Mouse (Mus musculus): Measurements from ENCODE around the gene Dusp15. TPM values are rescaled to one million over a fixed set of nuclear protein-coding genes. Genes with fewer than 3 reads are reported as not detected.

Gene Dusp15
- 0.14 and 0.36 TPM in 2 replicates for polyA plus RNA-seq (2015; fragmentation: Nextera tagmentation; extraction: Ambion mirVana)

DNA sequence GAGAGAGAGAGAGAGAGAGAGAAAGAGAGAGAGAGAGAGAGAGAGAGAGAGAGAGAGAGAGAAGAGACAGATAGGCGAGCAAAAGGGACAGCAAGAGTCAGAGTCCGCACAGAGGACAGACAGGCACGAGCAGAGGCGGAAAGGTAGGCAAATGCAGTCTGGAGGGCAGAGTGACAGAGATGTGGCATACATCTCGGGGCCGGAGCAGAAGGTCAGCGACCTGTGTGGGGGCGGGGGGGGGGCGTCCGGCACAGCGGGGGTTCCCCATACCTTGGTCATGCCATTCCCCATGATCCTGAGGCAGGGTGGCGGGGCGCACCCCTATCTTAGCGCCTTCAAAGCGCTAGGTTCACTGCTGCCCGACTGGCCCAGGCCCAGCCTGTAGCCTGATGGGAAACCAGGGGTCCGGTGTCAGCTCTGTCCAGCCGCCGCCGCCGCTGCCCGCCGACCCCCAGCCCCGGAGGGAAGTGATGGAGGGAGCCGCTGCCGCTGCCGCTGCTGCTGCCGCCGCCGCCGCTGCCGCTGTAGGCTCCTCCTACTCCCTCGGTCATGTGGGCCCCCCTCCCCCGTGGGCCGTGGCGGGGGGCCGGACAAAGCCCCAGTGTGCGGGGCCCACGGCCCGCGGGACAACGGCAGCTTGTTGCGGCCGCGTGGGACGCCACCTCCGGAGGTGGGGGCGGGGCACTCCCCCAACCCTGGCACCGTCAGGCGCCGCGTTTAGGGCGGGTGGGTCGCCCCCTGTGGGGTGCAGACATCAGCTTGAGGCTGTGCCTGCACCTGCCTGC, at the start of gene Dusp15:
Dusp15 (minus strand) TSS at position 634 of the 785 bp plus-strand sequence.
- H3K4me3 ChIP-seq (replicated peaks): peak within 1 kb of the TSS; percentile 58

GRCm38 (mm10) chr2:152997046-152997445, 45.5 kb upstream of the Dusp15 start:
- Histone ChIP-seq H3K4me1 (replicated peaks) (no peaks in the 10 kb centered on the region), H3K36me3 (no peaks in the 10 kb centered on the region), H3K27me3 (replicated peaks) (no peaks in the 10 kb centered on the region), H3K4me3 (replicated peaks) (no peak overlapping the region), H3K9me3 (no peaks in the 10 kb centered on the region), H3K4me2 (replicated peaks) (no peak overlapping the region), H3K9ac (no peak overlapping the region), H3K27ac (no peak overlapping the region)
- no peak for ATAC-seq
- WGBS: 56% methylated on average over 4 of the region's 4 CpGs

More for the DNA sequence above, at the start of gene Dusp15:
- Histone ChIP-seq H3K9me3 (no peaks in the 10 kb centered on the region), H3K4me1 (replicated peaks) (peaks cover 8% of the 10 kb centered on the region; the same call in 1 of the 2 replicates), H3K27me3 (replicated peaks) (peaks cover 66% of the 10 kb centered on the region), H3K4me2 (replicated peaks) (peak within 1 kb of the TSS; percentile 98), H3K36me3 (no peaks in the 10 kb centered on the region), H3K27ac (no peak within 1 kb of the TSS), H3K9ac (peak within 1 kb of the TSS; percentile 54)
- 2% methylated on average over 51 of the region's 54 CpGs for WGBS
- peak; percentile 65 for ATAC-seq

- Histone ChIP-seq H3K36me3 (no peaks in the 10 kb centered on the region), H3K4me1 (replicated peaks) (no peaks in the 10 kb centered on the region), H3K4me3 (replicated peaks) (no peak overlapping the region), H3K27ac (no peak overlapping the region), H3K9ac (no peak overlapping the region), H3K9me3 (no peaks in the 10 kb centered on the region), H3K27me3 (replicated peaks) (no peaks in the 10 kb centered on the region), H3K4me2 (replicated peaks) (no peak overlapping the region)
- WGBS: 82% methylated on average over 9 of the region's 9 CpGs
- ATAC-seq: no peak
Measured at GRCm38 (mm10) chr2:152991529-152991928, 40.0 kb upstream of the Dusp15 start.

- H3K9me3 ChIP-seq: no peaks in the 10 kb centered on the region
- no peak overlapping the region for H3K4me2 ChIP-seq (replicated peaks)
- no peak overlapping the region for H3K9ac ChIP-seq
- H3K27me3 ChIP-seq (replicated peaks): no peaks in the 10 kb centered on the region
- H3K4me1 ChIP-seq (replicated peaks): no peaks in the 10 kb centered on the region
- 53% methylated on average over 1 of the region's 1 CpGs for WGBS
- no peak overlapping the region for H3K4me3 ChIP-seq (replicated peaks)
- no peak overlapping the region for H3K27ac ChIP-seq
- H3K36me3 ChIP-seq: no peaks in the 10 kb centered on the region
- ATAC-seq: no peak
Measured at GRCm38 (mm10) chr2:152985582-152985981, 34.1 kb upstream of the Dusp15 start.

DNA sequence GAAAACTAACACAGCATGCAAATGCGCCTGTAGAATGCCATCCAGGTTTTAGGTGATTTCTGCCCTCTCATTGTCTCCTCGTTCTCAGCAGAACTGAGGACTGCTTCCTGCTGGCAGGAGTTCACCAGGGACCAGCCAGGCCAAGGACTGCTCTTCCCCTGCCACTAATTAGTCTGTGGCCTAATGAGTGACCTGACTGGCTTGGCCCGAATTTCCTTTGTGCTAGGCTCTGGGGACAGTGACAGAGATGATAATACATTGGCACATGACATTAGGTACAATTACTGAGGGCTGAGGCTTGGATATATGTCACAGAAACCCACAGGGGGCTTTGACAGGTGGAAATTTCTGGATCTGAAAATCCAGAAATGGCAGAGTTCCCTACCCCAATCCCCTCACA, 25.5 kb upstream of the Dusp15 start:
- Histone ChIP-seq H3K36me3 (no peaks in the 10 kb centered on the region), H3K4me2 (replicated peaks) (no peak overlapping the region), H3K27me3 (replicated peaks) (no peaks in the 10 kb centered on the region), H3K4me1 (replicated peaks) (no peaks in the 10 kb centered on the region), H3K27ac (no peak overlapping the region), H3K9ac (no peak overlapping the region), H3K9me3 (no peaks in the 10 kb centered on the region), H3K4me3 (replicated peaks) (no peak overlapping the region)
- WGBS: 59% methylated on average over 3 of the region's 3 CpGs
- no peak for ATAC-seq

DNA sequence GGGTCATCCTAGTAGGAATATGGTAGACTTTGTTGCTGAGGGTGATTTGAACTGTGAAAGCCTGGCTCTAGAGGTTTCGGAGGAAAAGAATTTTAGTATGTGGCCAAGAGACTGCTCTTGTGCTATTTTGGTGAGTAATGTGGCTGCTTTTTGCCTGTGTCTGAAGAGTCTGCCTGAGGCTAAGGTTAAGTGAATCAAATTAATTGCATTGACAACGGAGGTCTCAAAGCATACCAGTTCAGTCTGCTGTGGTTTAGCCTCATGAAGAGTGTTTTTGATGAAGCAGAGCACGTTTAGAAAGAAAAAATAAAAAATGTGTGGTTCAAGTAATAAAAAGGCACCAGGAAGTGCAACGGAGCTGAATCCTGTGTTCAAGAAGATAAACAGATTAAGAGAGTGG, 14.1 kb upstream of the Dusp15 start:
- no peak overlapping the region for H3K4me3 ChIP-seq (replicated peaks)
- WGBS: 62% methylated on average over 4 of the region's 4 CpGs
- no peaks in the 10 kb centered on the region for H3K9me3 ChIP-seq
- H3K9ac ChIP-seq: no peak overlapping the region
- no peak overlapping the region for H3K27ac ChIP-seq
- no peaks in the 10 kb centered on the region for H3K4me1 ChIP-seq (replicated peaks)
- H3K4me2 ChIP-seq (replicated peaks): no peak overlapping the region
- H3K27me3 ChIP-seq (replicated peaks): no peaks in the 10 kb centered on the region
- no peaks in the 10 kb centered on the region for H3K36me3 ChIP-seq
- no peak for ATAC-seq

DNA sequence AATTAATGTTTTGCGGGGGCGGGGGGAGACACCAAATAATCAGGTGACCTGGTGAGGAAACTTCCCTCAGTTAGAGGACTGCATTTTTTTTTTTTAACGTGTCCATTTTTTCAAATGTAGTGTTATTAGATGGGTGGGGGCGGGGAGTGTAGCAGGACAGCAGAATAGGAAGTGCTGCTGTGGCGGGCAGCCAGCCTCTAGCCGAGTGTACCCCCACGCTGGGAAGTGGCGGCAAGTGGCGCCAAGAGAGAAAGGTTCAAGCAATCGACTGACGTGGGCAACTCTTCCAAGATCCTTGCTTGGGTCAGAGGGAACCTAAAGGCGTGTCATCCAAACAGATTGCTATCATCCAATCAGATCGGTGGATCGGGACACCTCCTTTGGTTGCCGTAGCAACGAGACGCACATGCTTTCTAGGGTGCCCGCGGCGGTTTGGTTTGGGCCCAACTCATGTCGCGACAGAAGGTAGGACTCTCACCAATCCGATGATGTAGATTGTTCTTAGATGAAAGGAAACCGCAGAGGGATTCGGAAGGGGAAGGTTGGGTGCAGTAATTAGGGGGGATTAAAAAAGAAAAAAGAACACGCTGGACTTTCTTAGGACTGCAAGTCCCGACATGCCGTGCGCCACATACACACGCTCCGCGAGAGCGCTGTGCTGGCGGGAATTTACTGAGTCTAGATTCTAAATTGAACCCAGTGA, 10.7 kb upstream of the Dusp15 start, which contains the start of gene Ttll9:
Ttll9 (plus strand) TSS at position 395 of the 703 bp plus-strand sequence.
- ATAC-seq: peak; percentile 94
- Histone ChIP-seq H3K4me1 (replicated peaks) (no peaks in the 10 kb centered on the region), H3K36me3 (no peaks in the 10 kb centered on the region), H3K27me3 (replicated peaks) (no peaks in the 10 kb centered on the region), H3K27ac (no peak within 1 kb of the TSS), H3K4me3 (replicated peaks) (peak within 1 kb of the TSS; percentile 46), H3K4me2 (replicated peaks) (peak within 1 kb of the TSS; percentile 82), H3K9ac (peak within 1 kb of the TSS; percentile 28; the same call in 1 of the 2 replicates), H3K9me3 (no peaks in the 10 kb centered on the region)
- WGBS: 2% methylated on average over 34 of the region's 34 CpGs

- H3K9ac ChIP-seq: no peak overlapping the region
- H3K9me3 ChIP-seq: no peaks in the 10 kb centered on the region
- 66% methylated on average over 3 of the region's 3 CpGs for WGBS
- H3K4me1 ChIP-seq (replicated peaks): no peaks in the 10 kb centered on the region
- H3K4me3 ChIP-seq (replicated peaks): no peak overlapping the region
- H3K4me2 ChIP-seq (replicated peaks): no peak overlapping the region
- no peak for ATAC-seq
- no peaks in the 10 kb centered on the region for H3K36me3 ChIP-seq
- no peak overlapping the region for H3K27ac ChIP-seq
- peaks cover 9% of the 10 kb centered on the region for H3K27me3 ChIP-seq (replicated peaks)
Measured at GRCm38 (mm10) chr2:152958116-152958515, 6.6 kb upstream of the Dusp15 start.

DNA sequence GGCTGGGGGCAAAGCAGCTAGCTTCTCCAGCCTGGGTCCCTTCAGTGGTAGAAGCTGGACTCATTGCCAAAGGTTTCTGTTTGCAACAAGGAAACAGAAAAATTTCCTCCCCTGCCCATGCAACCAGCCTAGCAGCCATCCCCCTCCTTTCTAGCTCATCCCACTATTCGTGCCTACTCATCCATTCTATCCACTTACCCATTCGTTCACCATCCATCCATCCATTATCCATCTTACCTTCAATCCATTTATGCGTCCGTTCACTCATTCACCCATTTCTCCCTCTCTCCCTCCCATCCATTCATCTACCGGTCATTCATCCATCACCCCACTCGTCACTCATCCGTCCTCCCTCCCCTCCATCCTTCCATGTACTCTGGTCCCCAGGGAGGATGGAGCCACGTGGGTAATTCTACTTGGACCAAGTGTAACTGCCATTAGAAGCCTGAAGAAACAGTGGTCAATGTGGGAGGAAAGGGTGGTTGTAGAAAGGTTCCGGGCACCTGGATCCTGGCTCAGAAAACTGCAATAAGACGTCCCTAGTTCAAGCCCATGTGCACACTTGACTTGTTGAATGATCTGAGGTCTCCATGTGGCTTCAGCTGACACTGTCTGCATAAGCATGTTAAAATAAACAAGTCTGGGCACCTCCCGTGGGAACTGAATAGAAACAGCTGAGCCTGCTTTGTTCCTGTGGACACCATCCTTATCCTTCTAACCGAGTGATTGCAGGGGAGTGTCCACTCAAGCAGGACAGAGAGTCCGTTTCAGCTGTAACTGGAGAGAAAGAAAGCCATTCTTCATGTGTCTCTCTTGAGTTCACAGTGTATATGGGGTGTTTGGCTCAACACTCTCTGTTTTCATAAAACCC, 587 bp upstream of the Dusp15 start:
- Histone ChIP-seq H3K9ac (peak overlapping the region; percentile 54), H3K27ac (no peak overlapping the region), H3K27me3 (replicated peaks) (peaks cover 60% of the 10 kb centered on the region), H3K4me1 (replicated peaks) (peaks cover 8% of the 10 kb centered on the region; the same call in 1 of the 2 replicates), H3K4me3 (replicated peaks) (peak overlapping the region; percentile 58), H3K9me3 (no peaks in the 10 kb centered on the region), H3K4me2 (replicated peaks) (peak overlapping the region; percentile 98), H3K36me3 (no peaks in the 10 kb centered on the region)
- 22% methylated on average over 13 of the region's 13 CpGs for WGBS
- no peak for ATAC-seq

- Histone ChIP-seq H3K9me3 (no peaks in the 10 kb centered on the region), H3K27ac (no peak overlapping the region), H3K9ac (no peak overlapping the region), H3K4me1 (replicated peaks) (peaks cover 8% of the 10 kb centered on the region; the same call in 1 of the 2 replicates), H3K4me3 (replicated peaks) (no peak overlapping the region; the same call in 1 of the 2 replicates), H3K27me3 (replicated peaks) (peaks cover 74% of the 10 kb centered on the region), H3K4me2 (replicated peaks) (peak overlapping the region; percentile 98), H3K36me3 (no peaks in the 10 kb centered on the region)
- WGBS: 32% methylated on average over 11 of the region's 11 CpGs
- no peak for ATAC-seq
Measured at GRCm38 (mm10) chr2:152950358-152951064, 987 bp downstream of the Dusp15 start.

DNA sequence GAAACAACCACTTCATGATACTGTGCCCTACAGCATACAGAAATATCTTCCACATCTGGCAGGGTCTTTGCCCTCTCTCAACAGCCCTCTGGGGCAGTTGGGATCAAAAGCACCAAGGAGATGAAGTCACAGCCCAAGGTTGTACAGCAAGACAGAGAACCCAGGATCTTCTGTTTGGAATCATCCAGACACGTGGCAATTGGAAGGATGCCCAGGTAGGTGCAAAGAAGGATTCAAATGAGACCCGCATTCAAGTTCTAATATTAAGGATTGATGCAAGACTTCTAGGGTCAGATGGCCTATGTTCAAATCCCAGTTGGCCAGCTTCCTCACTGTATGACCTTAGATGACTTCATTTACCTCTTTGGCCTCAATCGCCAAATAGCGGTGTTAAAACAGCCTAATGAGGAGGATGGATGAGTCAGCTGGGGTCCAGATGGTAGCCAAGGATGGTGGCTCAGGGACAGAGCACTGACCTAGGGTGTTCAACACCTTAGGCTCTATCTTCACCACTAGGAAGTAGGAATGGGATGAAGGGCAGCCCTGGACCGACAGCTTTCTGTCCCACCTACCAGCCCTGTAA, 3.0 kb downstream of the Dusp15 start:
- H3K4me3 ChIP-seq (replicated peaks): no peak overlapping the region
- no peak overlapping the region for H3K27ac ChIP-seq
- no peaks in the 10 kb centered on the region for H3K9me3 ChIP-seq
- no peak for ATAC-seq
- H3K36me3 ChIP-seq: no peaks in the 10 kb centered on the region
- 84% methylated on average over 5 of the region's 5 CpGs for WGBS
- H3K4me1 ChIP-seq (replicated peaks): peaks cover 8% of the 10 kb centered on the region; the same call in 1 of the 2 replicates
- no peak overlapping the region for H3K4me2 ChIP-seq (replicated peaks)
- no peak overlapping the region for H3K9ac ChIP-seq
- peaks cover 85% of the 10 kb centered on the region for H3K27me3 ChIP-seq (replicated peaks)

Data from intestine, embryonic 15.5 days (tissue).